Mouse (Mus musculus) spleen, embryonic (tissue): ENCODE measurements around the gene Actl6b.

Experiments used
- CTCF ChIA-PET: fragments of 350-600 bp; sonication (Branson Sonifier 250); formaldehyde crosslinking; loops from one replicate; lab custom pipeline; 2022; lab: Charles Lee

Gene Actl6b

DNA sequence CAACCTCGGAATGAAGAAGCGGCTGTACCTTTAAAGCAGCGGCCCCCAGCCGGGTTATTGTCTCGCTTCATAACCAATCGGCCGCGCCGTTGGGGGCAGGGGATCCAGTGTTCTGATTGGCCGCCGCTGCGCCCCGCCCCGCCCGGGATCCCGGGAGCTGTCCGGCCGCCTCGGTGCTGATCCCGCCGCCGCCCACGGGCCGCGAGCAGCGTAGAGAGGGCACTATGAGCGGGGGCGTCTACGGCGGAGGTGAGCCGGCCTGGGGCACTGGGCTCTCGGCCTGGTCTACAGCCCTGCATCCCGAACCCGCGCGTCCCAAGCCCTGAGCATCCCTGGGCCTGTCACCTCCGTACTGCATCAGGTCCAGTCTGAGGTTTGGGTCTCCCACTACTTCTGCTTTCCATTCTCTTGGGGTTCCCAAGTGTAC, at the start of gene Actl6b:
Gene Actl6b, plus strand, starts transcription at position 107 of the 427 bp plus-strand sequence.
- CTCF ChIA-PET = no interaction called here

DNA sequence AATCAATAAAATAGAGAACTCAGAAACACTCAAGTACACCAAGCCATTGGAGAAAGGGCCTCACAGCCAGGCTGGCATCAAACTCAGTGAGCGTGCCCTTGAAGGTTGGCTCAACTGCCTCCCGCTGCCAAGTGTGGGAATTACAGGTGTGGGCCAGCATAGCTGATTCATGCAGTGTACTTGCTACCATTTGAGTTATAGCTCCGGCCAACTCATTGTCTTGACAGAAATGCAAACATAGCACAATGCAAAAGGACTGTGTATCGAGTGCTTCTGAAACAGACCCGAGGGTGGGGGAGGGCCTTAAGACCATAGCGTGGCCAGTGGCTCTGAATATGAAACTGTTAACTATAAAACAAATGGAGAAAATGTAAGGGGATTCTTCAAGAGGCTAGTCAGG, 49.3 kb upstream of the Actl6b start:
- CTCF ChIA-PET = interaction anchor here (0.6 kb wide), 1 partner anchor 62 kb away, joined by 3 read pairs; no protein-coding TSS in a partner anchor

DNA sequence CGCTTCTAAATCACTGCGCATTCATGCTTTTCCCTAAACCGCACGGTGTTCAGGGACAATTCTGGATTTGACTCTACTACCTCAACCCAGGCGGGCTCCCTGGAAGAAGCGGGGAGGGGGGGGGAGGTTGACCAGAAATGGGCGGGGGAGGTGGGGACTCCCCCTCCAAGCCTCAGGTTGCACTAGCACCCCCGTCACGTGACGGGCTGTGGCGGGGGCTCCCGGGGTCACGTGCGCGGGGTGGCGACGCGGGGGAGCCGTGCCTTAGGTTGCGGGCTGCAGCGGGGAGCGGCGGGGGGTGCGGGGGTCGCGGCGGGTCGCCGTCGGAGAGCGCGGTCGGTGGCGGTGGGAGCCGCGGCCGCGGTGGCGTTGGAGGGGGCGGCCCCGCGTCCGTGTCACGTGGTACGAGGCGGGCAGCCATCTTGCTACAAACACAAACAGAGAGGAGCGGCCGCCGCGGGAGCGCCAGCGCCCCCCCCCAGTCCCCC, 43.3 kb upstream of the Actl6b start:
- CTCF ChIA-PET = interaction anchor here (0.6 to 0.8 kb wide), 2 partner anchors 21 to 139 kb away, joined by 3 to 7 read pairs; no protein-coding TSS in a partner anchor

DNA sequence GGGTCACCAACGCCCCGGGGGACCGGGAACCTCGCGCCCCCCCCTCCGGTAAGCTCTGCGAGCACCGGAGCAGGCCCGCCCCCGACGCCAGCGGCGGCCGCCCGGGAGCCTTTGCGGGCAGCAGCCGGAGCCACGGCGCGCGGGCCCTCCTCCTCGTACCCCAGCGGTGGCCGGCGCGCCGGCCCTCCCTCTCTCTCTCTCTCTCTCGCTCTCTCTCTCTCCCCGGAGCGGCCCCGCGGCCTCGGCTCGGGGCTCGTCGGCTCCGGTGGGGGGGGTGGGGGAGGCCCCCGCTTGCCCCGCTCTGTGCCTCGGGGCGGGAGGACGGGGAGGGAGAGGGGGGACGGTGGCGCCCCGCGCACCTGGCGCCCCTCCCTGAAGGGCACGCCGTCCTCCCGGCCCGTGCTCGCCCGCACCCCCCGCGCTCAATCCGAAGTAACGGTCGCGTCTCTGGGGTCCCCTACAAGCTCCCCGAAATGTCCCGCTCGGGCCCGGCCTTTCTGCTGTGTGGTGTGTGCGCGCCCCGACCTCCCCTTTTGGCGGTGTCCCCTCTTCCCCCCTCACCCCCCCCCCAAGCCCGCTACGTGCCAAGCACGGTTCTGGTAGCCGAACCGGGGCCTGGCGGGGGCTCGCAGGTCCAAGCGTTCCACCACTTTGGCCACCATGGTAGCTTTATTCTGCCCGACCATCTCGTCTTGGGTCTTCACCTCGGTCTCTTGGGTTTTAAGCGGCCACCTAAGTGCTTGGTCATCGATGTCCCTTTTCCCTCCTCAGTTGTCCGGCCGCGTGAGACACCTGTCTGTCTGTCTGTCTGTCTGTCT, 42.5 kb upstream of the Actl6b start:
- CTCF ChIA-PET = interaction anchor here (1.8 kb wide), 1 partner anchor 8 kb away, joined by 5 read pairs; the partner anchor contains the start of gene Pop7

DNA sequence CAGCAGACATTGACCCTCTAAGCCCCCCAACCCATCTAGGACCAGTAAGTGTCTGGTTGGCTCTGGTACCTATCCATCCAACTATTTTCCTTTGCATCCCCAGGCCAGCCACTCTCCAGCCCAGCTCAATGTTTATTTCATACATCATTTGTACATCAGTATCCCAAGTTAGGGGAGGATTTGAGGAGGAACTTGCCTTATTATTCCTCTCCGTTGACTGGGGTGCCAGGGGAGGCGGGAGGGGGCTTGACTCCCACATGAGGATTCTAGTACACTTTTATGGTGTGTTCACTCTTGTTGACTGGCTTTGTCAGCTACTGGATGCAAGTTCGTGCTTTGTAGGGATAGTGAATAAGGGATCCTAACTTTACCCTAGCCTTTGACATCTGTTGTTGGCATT, 41.6 kb upstream of the Actl6b start:
- CTCF ChIA-PET = interaction anchor here (1.8 kb wide), 1 partner anchor 9 kb away, joined by 5 read pairs; the partner anchor contains the start of gene Pop7

DNA sequence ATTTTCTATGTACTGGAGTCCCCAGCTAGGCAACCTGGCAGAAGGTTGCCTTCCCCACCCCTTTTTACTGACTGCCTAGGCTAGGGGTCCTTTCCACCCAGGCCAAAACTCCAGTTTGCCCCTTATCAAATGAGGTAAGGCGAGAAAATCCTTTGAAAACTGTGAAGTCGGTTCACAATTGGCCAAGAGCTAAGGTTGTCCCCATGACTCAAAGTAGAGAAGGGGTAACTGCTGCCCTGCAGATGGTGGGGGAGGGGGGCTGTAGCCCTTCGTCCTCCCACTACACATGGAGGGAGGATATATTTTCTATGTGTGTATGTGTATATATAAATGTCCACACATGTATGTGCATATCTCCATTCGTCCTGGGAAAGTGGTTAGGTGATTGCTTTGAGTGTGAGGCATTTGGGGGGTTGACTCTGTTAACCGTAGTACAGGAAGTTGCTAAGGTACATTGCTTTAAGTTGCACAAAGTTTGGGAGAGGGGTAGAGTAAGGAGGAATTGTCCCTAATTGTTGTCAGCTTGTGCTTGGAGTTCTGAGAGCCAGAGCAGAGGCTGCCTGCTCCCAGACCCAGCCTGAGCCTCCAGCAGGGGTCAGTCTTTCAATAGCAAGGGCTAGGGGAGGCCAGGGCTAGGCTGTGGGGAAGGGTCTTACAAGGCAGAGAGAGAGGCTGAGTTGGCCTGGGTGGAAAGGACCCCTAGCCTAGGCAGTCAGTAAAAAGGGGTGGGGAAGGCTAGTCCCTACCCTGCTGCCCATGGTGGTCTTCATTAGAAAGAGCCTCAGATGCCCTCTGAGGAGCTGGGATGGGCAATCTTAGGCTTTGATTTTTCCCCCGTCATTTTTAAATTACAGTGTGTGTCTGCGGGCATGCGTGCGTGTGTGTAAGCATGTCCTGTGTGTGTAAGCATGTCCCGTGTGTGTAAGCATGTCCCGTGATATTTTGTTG, 40.2 kb upstream of the Actl6b start:
- CTCF ChIA-PET = interaction anchor here (0.6 kb wide), 2 partner anchors 206 to 223 kb away, joined by 4 to 5 read pairs; partner anchors contain the start of gene Srrt

DNA sequence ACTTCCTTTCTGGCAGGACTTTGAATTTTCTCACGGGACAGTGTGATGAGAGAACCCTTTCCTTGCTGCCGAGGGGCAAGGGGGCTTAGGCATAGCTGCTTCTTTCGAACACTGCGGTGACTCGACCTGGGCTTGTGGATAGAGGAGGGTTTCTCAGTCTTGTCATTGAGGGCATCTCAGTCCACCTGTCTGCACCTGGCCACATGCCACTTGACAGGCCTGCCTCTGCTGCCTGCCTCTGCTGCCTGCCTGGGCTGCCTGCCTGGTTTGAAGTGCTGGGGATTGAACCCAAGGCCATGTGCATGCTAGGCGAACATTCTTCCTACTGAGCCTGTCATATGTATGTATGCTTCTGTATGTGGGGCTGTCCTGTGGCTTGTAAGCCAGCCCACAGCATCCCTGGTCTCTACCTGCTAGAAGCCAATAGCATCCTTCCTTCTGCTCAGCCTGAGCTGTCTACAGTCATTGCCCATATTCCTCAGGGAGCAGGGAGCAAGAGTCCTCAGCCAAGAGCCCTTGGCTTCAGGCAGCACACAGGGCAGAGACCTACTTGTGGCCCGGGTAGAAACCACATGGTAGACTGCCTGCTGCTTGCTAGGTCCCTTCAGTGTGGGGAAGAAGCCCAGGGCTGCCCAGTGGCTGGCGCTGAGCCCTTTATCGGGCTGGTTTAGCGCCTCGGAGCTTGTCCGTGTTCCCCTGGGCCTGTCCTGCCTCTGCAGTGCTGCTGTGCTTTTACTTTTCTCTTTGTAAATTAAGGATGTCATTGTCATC, 39.2 kb upstream of the Actl6b start:
- CTCF ChIA-PET = no interaction called here

DNA sequence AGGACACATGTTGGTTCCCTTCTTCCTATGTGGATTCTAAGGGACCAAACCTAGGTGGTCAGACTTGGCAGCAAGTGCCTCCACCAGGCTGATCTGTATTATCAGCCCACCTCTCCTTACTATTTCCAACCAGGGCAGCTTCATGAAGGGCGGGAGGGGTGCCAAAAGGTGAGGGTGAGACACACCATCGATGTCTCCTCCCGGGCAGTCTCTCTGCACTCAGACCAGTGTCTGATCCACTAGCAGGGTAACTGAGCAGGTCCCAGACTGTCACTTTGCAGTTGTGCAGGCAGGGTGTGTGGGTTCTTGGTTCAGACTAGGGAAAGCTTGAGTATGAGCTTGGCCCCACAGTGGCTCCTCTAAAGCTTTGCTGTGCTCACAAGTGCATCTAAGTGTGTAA, 38.5 kb upstream of the Actl6b start:
- CTCF ChIA-PET = no interaction called here

DNA sequence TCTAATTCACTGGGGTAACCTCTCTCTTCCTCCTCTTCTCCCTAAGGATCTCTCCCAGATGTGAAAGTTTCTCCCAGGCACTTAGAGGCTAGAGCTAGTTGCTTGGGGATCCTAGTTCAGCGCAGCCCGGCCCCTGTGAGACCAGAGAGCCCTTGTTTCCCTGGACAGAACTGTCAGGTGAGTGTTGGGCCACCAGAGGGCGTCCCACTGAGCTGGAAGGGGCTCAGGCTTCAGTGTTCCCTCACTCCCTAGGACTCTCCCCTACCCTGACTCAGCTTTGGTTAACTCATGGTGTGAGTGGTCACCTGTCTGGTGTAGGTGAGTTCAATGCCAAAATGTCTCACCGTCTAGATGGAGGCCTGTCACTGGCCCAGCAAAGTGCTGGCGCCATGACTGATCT, 34.9 kb upstream of the Actl6b start, which contains the start of gene Gigyf1:
Gene Gigyf1, plus strand, starts transcription at position 113 of the 400 bp plus-strand sequence.
- CTCF ChIA-PET = no interaction called here

DNA sequence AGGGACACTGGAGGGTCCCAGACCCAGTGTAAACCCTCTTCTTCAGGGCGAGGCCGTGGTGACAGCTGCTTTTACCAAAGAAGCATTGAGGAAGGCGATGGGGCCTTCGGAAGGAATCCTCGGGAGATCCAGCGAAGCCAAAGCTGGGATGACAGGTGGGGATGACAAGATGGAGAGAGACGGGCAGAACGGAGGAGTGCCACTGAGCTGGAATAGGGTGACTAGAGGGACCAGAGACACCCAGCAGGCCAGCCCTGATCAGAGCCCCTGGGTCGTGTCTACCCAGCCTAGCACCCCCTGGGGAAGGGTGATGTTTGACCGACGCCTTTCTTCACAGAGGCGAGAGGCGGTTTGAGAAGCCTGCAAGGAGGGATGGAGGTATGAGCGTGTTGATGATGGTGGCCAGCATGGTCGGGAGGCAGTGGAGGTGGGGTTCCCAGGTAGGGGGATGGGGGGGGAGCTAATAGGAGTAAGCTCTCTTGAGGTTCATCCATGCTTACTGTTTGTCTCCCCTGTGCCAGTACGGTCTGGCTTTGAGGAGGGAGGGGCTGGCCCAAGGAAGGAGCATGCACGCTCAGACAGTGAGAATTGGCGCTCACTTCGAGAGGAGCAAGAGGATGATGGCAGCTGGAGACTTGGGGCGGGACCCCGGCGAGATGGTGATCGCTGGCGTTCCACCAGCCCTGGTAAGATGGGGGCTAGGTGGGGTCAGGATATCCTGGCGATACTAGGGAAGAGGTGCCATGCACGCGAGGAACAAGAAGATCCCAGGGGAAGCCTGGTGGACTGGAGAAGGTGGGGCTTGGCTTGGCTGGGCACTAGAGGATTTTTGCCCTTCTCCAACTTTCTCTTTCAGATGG, 33.4 kb upstream of the Actl6b start:
- CTCF ChIA-PET = interaction anchor here (0.7 kb wide), 1 partner anchor 64 kb away, joined by 3 read pairs; no protein-coding TSS in a partner anchor

DNA sequence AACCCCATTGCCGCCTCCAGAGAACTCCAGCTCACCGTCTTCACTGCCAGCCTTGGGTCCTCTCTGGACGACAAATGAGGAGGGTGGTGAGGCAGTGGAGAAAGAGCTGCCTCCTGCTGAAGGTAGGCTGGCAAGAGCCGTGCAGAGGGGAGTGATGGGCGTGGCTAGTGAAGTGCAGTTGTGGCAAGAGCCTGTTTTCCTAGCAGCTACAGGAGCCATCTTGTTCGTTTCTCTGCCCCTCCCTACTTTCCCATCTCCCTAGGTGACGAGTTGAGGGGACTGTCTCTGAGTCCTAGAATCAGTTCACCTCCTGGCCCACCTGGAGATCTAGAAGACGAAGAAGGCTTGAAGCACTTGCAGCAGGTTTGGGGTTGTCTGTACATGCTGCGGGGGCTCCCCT, 31.5 kb upstream of the Actl6b start:
- CTCF ChIA-PET = no interaction called here

DNA sequence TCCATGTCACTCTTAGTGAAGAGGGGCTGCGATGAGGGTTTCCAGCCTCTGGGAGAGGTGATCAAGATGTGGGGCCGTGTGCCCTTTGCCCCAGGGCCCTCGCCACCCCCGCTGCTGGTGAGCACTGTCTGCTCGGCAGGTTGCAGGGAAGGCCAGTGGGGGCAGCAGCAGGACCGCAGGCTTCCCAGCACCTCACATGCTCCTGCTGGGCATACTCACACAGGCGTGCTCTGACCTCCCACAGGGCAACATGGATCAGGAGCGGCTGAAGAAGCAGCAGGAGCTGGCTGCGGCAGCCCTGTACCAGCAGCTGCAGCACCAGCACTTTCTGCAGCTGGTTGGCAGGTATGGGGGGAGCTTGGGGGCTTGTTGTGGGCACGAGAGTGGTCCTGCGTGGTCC, 30.6 kb upstream of the Actl6b start:
- CTCF ChIA-PET = no interaction called here

DNA sequence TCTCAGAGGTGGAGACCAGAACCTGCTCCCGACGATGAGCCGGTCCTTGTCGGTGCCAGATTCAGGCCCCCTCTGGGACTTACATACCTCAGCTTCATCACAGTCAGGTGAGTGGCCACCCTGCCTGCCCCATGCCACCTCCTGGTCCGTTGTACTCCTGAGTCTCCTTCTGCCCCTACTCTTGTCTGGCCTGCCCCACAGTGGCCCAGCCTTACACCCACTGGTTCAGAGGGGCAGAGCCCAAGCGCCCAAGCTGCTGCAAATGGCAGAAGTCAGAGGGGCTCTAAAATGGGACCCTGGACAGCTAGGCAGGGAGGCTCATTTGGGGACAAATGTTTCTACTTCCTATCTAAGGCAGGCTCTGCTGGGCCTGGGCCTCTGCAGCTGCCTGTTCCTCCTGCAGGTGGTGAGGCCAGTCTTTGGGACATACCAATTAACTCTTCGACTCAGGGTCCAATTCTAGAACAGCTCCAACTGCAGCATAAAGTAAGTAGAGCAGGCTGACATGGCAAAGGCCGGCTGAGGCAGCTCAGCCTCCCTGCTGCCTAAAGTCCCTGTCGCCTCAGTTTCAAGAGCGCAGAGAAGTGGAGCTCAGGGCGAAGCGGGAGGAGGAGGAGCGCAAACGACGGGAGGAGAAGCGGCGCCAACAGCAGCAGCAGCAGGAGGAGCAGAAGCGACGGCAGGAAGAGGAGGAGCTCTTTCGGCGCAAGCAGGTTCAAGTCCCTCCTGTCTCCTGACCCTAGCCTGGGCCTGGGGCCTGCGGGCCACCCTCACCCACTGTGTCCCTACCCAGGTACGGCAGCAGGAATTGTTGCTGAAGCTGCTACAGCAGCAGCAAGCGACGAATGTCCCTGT, 29.7 kb upstream of the Actl6b start:
- CTCF ChIA-PET = no interaction called here

DNA sequence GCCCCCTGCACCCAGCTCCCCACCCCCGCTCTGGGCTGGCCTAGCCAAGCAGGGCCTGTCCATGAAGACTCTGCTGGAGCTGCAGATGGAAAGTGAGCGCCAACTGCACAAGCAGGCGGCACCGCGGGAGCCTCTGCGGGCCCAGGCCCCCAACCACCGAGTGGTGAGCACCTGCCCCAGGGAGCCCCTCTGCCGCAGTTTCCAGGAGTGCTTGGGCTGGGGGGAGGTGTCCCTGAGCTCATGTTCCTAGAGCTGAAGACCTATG, 29.1 kb upstream of the Actl6b start:
- CTCF ChIA-PET = no interaction called here

DNA sequence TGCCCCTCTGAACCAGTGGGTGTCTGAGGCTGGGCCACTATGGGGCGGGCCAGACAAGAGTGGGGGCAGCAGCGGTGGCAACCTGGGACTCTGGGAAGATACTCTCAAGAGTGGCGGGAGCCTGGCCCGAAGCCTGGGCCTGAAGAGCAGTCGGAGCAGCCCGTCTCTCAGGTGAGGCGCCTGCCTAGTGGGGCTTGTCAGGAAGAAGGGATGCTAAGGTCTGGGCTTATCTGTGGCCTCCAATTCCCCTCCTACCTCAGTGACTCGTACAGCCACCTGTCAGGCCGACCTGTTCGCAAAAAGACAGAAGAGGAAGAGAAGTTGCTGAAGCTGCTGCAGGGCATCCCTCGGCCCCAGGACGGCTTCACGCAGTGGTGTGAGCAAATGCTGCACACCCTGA, 28.6 kb upstream of the Actl6b start:
- CTCF ChIA-PET = no interaction called here

DNA sequence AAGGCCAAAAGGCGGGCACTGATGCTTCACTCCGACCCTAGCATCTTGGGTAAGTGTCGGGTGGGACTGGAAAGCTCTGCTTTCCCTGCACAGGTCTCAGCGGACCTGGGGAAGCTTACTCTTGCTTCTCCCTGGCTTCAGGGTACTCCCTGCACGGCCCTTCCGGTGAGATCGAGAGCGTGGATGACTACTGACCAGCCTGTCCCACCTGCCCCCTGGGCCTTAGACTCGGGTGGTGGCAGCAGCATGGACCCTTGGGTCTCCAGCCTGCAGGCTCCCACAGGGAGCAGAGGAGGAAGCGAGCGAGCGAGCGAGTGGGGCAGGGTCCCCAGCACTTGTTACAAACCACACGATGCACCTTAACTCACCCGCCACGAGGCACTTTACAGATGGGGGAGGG, 27.8 kb upstream of the Actl6b start:
- CTCF ChIA-PET = interaction anchor here (0.6 kb wide), 1 partner anchor 1559 kb away, joined by 5 read pairs; no protein-coding TSS in a partner anchor

DNA sequence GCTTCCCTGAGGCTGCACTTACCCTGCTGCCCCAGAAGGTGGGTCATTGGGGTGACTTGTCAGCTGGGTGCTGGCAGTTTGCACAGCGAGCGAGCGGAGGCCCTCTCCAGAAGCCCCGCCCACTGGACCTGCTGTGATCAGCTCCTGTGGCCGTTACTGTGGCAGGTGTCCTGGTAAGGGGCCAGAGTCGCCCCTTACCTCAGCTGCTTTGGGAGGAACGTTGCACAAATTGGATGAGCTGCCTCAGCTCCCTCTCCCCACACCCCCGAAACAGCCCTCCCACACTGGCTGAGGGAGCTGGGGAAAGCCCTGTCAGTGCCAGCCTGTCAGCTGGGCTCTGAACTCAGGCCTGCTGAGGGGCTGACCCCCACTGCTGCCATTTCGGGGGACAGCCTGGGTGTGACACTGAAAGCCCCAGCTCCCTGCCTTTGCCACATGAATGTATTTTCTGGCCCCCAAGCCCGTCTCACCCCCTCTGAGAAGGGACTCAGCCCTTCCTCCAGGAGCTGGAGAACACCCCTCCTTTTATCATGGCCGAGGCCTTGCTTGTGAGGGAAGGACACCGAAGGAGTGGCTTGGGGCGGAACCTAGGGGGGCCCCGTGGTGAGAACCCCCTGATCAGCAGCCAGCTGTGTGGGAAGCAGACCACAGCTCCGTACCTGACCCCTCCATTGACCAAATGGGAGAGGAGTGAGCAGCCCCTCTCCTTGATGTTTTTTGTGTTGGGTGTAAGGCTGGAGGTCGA, 27.0 kb upstream of the Actl6b start:
- CTCF ChIA-PET = interaction anchor here (0.6 kb wide), 2 partner anchors 1560 to 1759 kb away, joined by 5 to 10 read pairs; no protein-coding TSS in a partner anchor

DNA sequence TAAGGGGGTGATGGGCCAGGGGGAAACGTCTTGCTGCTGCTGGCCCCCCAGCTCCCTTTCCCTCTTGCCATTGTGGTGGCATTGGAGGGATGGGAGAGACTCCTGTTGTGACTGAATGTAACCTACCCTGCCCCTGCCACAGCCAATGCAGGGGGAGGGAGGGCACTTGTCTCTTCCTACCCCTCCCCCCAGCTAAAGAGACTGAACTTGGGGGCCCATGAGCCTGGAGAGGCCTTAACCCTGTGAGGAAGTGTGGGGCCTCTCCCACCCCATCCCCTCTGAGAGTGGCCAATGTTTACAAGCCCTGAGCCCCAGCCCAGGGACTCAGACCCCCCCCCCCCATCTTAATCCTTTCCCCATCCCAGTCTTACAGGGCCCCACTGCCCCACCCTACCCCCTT, 25.9 kb upstream of the Actl6b start:
- CTCF ChIA-PET = no interaction called here
